Mouse (Mus musculus): ENCODE measurements around the gene Hbs1l.

Gene Hbs1l

GRCm38 (mm10) chr10:21304672-21305632, 9.2 kb downstream of the Hbs1l start:
- DNase-seq (ENCODE audit: low spot score in 2 of 2): no peak

DNA sequence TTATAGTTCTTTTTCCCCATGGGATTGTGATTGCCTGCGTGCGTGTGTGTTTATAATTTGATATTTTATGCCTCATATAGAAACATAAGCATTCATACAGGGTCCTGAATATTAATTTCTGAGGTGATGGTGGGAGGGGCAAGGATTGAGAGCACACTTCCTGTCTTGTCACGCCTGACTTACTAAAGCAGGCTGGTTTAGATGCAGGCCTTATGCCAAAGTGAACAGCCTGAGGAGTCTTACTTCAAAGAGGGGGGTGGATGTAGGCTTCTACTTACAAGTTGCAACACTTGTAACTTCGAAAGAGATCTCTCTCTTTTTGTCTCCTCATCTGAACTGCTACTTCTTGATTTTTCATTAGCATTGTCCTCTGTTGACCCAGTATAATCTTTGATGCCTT, 18.0 kb downstream of the Hbs1l start:
- no peak for DNase-seq (ENCODE audit: low spot score in 2 of 2)

DNA sequence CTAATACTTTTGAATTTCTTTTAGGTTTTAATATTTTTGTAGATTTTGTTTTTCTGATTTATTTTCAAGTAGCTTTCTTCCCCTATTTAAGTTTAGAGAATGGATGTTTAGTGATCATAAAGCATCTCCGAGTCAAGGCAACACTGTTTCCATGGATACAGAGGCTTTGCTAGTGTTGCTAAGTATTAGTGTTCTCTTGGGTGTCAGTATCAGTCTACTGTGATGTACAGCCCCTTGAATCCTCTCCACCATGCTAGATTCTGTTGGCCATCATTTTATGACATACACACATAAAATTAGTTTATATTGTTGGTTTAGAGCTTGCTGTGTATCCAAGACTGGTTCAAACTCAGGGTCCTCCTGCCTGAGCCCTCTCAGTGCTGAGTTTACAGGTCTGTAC, 20.3 kb downstream of the Hbs1l start:
- no peak for DNase-seq (ENCODE audit: low spot score in 2 of 2)

GRCm38 (mm10) chr10:21318250-21318649, 22.5 kb downstream of the Hbs1l start:
- DNase-seq (ENCODE audit: low spot score in 2 of 2): no peak

- DNase-seq (ENCODE audit: low spot score in 2 of 2): no peak
Measured at GRCm38 (mm10) chr10:21318996-21319395, 23.2 kb downstream of the Hbs1l start.

DNA sequence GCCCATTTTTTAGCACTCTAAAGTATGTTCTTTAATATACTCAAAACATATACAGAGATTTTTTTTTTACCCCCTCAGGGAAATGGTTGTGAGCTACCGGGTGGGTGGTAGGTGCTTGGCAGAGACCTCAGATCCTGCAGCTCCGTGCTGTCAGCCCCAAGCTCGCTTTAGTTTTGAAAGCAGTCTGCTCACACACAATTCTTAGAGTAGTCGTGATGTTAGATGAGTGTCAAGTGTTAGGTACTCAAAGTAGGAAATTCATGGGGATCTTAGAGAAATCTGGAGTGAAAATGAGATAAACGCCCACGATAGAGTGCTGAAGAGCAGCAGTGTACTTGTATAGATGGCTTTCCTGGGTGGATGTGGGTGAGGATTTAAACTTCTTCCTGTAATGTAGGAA, 24.8 kb downstream of the Hbs1l start:
- DNase-seq (ENCODE audit: low spot score in 2 of 2): no peak

GRCm38 (mm10) chr10:21326352-21326751, 30.6 kb downstream of the Hbs1l start:
- no peak for DNase-seq (ENCODE audit: low spot score in 2 of 2)

GRCm38 (mm10) chr10:21327605-21328135, 31.9 kb downstream of the Hbs1l start:
- no peak for DNase-seq (ENCODE audit: low spot score in 2 of 2)

DNA sequence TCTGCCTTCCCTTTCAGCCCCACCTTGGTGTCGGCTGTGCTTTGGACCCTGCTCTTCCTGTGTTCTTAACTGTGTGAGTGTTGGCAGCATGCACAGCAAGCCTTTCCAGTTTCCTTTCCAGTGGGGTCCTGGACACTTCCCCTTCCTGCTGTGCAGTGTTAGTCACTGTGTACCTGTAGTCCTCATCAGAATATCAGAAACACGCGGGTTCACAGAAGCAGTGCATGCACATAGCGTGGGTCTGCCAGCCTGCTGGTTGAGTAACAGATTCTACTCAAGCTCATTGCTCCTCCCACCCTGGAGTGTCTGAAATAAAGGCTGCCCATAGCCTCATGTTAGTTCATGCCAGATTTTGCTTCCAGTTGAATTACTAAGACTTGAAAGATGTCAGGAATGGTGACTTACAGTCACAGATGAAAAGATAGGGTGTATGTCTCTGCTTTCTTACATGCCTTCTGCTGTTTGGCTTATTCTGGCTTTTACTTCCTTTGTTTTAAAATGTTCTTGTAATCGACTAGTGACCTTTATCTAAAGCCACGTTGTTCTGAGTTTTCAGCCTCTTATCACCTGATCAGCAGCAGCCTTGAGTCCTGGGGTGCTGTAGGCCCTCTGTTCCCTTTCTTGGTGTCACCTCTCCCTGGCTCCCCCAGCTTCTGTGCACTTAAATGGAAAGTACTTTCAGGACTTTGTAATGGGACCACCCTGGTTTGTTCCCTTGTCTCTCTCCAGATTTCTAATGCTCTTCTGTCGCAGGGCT, 38.7 kb downstream of the Hbs1l start:
- DNase-seq (ENCODE audit: low spot score in 2 of 2): no peak

DNA sequence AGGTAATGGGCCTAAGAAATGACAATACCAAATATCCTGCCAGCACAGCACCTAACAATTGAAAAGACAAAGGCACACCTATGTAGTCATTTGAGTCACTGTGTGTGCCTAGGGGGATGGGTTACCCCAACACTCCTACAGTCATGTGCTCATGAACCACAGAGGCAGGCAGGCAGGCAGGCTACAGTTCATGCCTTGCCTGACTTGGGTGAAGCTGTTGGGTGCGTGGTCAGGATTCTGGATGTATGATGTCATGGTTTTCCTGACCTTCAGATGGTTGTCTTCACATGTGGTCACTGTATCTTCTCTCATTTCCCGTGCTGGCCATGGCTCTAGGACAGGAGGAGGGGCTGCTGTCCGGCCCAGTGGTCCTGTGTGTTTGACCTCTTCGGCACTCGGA, 39.8 kb downstream of the Hbs1l start:
- DNase-seq (ENCODE audit: low spot score in 2 of 2): no peak

- DNase-seq (ENCODE audit: low spot score in 2 of 2): no peak
Measured at GRCm38 (mm10) chr10:21337191-21337590, 41.4 kb downstream of the Hbs1l start.

DNA sequence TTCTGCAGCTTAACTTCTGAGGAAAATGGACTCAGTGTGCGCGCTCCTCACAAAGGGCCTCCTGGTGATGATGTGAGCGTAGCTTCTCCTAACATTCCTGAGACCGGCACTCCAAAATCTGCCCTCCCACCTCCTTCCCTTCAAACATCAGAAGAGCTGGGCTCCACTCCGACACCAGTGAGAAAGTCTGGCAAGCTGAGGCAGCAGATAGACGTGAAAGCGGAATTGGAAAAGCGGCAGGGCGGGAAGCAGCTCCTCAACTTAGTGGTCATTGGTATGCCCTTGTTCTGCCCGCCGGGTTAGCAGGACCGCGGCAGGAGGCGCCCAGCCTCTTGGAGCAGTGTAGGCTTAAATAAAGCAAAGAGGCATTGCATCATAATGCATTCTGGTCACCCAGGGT, 45.9 kb downstream of the Hbs1l start:
- DNase-seq (ENCODE audit: low spot score in 2 of 2): no peak

DNA sequence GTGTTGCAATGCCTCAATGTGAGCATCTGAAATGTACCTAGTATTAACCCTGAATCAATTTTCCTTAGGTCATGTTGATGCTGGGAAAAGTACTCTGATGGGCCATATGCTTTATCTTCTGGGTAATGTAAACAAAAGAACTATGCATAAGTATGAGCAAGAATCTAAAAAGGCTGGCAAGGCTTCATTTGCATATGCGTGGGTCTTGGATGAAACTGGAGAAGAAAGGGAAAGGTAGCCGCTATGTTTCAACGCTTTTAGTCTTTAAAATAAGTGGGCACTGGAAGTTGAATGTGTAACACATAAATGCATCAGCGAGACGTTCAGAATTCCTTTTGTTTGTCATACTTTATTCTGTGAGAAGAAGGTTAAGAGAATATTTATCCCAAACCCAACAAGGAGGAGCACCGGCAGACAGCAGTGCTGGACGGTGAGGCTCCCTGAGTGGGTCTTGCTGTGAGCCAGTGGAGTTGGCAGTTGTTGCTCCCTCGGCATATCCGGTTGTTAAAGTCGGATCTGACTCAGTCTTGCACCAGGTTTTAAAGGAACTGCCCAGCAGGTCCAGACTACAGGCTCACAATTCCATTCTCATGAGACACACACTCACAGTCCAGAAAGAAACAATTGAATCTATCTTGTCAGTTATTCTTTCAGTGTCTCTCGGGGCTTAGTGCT, 46.7 kb downstream of the Hbs1l start:
- DNase-seq (ENCODE audit: low spot score in 2 of 2): no peak

DNA sequence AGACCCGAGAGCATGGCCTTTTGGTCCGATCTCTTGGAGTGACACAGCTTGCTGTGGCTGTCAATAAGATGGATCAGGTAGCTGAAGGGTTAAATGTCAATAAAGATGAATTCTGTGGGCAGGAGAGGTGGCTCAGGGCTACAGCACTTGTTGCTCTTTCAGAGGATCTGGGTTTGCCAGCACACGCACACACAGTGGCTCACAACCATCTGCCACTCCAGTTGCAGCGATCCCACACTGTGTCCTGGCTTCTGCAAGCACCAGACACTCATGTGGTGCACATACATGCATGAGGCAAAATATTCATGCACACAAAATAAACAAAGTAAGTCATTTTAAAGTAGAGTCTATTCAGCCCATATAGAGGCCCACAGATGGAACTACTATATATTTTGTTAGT, 51.6 kb downstream of the Hbs1l start:
- DNase-seq (ENCODE audit: low spot score in 2 of 2): no peak

- DNase-seq (ENCODE audit: low spot score in 2 of 2): no peak
Measured at GRCm38 (mm10) chr10:21349449-21349848, 53.7 kb downstream of the Hbs1l start.

- no peak for DNase-seq (ENCODE audit: low spot score in 2 of 2)
Measured at GRCm38 (mm10) chr10:21349946-21350345, 54.2 kb downstream of the Hbs1l start.

- DNase-seq (ENCODE audit: low spot score in 2 of 2): no peak
Measured at GRCm38 (mm10) chr10:21350531-21351515, 55.0 kb downstream of the Hbs1l start.

DNA sequence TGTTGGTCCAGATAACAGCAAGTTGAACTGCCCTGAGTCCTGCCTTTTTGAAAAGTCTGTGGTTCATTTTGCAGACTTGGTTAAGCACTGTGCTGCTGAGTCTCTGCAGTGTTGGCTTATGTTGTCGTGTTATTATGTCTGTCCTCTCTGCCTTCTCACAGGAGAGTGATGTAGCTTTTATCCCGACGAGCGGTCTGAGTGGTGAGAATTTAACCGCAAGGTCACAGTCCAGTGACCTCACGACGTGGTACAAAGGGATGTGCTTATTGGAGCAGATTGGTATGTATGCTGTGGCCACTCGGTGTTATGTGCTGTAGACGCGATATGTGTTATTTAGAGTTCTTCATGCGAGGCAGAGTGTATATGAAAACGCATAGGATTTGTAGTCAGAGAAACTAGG, 56.0 kb downstream of the Hbs1l start:
- no peak for DNase-seq (ENCODE audit: low spot score in 2 of 2)

DNA sequence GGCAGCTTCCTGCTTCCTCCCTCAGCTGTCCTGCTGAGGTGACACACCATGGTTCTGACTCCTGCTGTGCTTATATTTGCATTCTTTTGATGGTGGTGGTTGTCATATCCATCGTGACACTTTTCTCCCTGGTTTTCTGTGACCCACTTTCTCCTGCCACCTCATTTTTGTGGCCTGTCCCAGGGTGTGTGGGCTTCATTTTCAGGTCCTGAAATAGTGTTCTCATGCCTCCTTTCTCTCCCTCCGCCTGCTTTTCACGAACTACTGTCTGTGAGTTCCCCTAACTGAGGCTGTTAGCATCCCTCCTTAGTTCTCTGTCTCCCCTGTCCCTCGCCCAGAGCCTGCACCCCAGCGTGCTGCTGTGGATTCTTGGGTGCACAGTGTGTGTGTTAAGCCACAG, 58.1 kb downstream of the Hbs1l start:
- DNase-seq (ENCODE audit: low spot score in 2 of 2): no peak

GRCm38 (mm10) chr10:21354506-21354905, 58.7 kb downstream of the Hbs1l start:
- no peak for DNase-seq (ENCODE audit: low spot score in 2 of 2)

- no peak for DNase-seq (ENCODE audit: low spot score in 2 of 2)
Measured at GRCm38 (mm10) chr10:21357986-21358385, 62.2 kb downstream of the Hbs1l start.

Measured in frontal cortex, postnatal 10 days (tissue).